Comparison of ENCODE assay signal across 17 mouse cellular contexts in the genomic region with DNA sequence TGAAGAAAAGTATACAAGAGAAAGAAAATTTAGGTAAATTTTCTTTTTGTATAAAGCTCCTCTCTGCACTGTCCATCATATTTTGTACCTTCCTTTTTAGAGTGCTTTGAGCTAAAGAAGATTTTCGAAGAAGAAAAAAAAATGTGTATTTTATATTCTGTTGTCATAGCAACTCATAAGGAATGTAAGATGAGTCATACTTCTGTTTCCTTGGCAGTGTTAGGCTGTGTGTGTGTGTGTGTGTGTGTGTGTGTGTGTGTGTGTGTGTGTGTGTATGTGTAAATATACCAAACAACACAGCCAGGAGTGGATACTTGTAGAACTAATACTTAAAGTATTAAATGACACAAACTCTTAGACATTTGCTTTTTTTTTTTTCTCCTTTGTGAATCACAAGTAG. TPM values are rescaled to one million over a fixed set of nuclear protein-coding genes. Genes with fewer than 3 reads are reported as not detected.
DNase-seq lines count a peak whose midpoint lies in the region; ATAC-seq and TF ChIP-seq lines count a peak whose summit lies in the region.
"Had no signal": no experiment of that assay in that cellular context is flagged by ENCODE, and none has a peak within 500 bp of the region (broad histone marks: within the 10 kb centered on the region; RNA-seq: fewer than 3 reads in every experiment).

No protein-coding gene starts in this region.

- TF ChIP-seq CTCF in gastrocnemius, adult 2 months (IDR thresholded peaks at IDR 0.05): no peak
- TF ChIP-seq CTCF in lung, embryonic 14.5 days (IDR thresholded peaks at IDR 0.05; ENCODE audit: low read depth): no peak
- TF ChIP-seq CTCF in lung, adult 2 months (IDR thresholded peaks at IDR 0.05; ENCODE audit: insufficient read depth, low read length): no peak

- H3K36me3 ChIP-seq in lung, embryonic 14.5 days (ENCODE audit: insufficient read depth): no peaks in the 10 kb centered on the region
- no peaks in the 10 kb centered on the region for H3K36me3 ChIP-seq in myocyte (ENCODE audit: control insufficient read depth, insufficient read depth)
- H3K36me3 ChIP-seq: intestine, embryonic 15.5 days had no signal

- 0 out of 2 replicates have a peak, but pooled peaks cover 3% of the 10 kb centered on the region for H3K9me3 ChIP-seq in lung, embryonic 14.5 days (ENCODE audit: low read depth, low read length)
- H3K9me3 ChIP-seq: intestine, embryonic 15.5 days had no signal

- no peaks in the 10 kb centered on the region for H3K27me3 ChIP-seq in lung, embryonic 14.5 days (ENCODE audit: insufficient read depth, low read length)
- H3K27me3 ChIP-seq in myocyte (ENCODE audit: control insufficient read depth, insufficient read depth, insufficient read length): no peaks in the 10 kb centered on the region
- H3K27me3 ChIP-seq: intestine, embryonic 15.5 days; neural tube, embryonic 15.5 days had no signal

- H3ac ChIP-seq in myocyte (ENCODE audit: control insufficient read depth, insufficient read length): no peak overlapping the region

- H3K4me1 ChIP-seq in lung, embryonic 14.5 days (ENCODE audit: insufficient read depth): no peaks in the 10 kb centered on the region
- no peaks in the 10 kb centered on the region for H3K4me1 ChIP-seq in lung, adult 2 months (ENCODE audit: control insufficient read depth, insufficient read depth, low read length)
- H3K4me1 ChIP-seq: intestine, embryonic 15.5 days; neural tube, embryonic 15.5 days had no signal

- ATAC-seq in lung, embryonic 14.5 days (ENCODE audit: insufficient read depth): no peak; the same call in 1 of the 2 replicates
- ATAC-seq: intestine, embryonic 15.5 days had no signal

- H3K4me3 ChIP-seq in gastrocnemius, adult 2 months: no peak overlapping the region
- H3K4me3 ChIP-seq in lung, embryonic 14.5 days (ENCODE audit: low read depth, low read length): no peak overlapping the region
- no peak overlapping the region for H3K4me3 ChIP-seq in lung, adult 2 months (replicated peaks; ENCODE audit: extremely low read depth, low read depth, low read length)
- no peak overlapping the region for H3K4me3 ChIP-seq in myocyte
- H3K4me3 ChIP-seq: intestine, embryonic 15.5 days; layer of hippocampus, adult 2 months; neural tube, embryonic 15.5 days had no signal

- WGBS in lung, embryonic 14.5 days: 27% methylated on average over 1 of the region's 1 CpGs
- 22% methylated on average over 1 of the region's 1 CpGs for WGBS in lung, adult 2 months

- no peak overlapping the region for H3K9ac ChIP-seq in lung, embryonic 14.5 days
- H3K9ac ChIP-seq: intestine, embryonic 15.5 days; neural tube, embryonic 15.5 days had no signal

- DNase-seq in gastrocnemius, adult 2 months: no peak
- no peak for DNase-seq in gastrocnemius, adult 8-10 months (ENCODE audit: low spot score in 2 of 2)
- DNase-seq in lung, embryonic 14.5 days: peak; percentile 6
- no peak for DNase-seq in lung, adult 2 months
- peak; percentile 76 for DNase-seq in Muller cell, postnatal 12 days (ENCODE audit: inconsistent ontology term)
- no peak for DNase-seq in embryo, embryonic 10.5 days (ENCODE audit: low spot score)
- no peak for DNase-seq in natural killer cell, adult 2 months (ENCODE audit: low spot score in 2 of 2)
- DNase-seq: liver; thymus, adult 18-20 months had no signal

- intact Hi-C loops in gastrocnemius, adult 2 months (cut with DNase I): loop anchor here (5.0 kb wide), 2 partner anchors 40 to 100 kb away; a partner anchor contains a TSS

- no peak for TF ChIP-seq POLR2A in lung, adult 2 months (IDR thresholded peaks at IDR 0.05; ENCODE audit: borderline replicate concordance, extremely low read depth, low read depth, low read length)
- no peak for TF ChIP-seq POLR2A in myocyte (IDR thresholded peaks at IDR 0.05; ENCODE audit: insufficient read length, low read depth)

- H3K4me2 ChIP-seq in lung, embryonic 14.5 days: no peak overlapping the region
- peak overlapping the region; percentile 69 for H3K4me2 ChIP-seq in myocyte (ENCODE audit: low read depth)
- H3K4me2 ChIP-seq: intestine, embryonic 15.5 days; neural tube, embryonic 15.5 days had no signal

- H3K27ac ChIP-seq in gastrocnemius, adult 2 months: peak overlapping the region; percentile 90
- no peak overlapping the region for H3K27ac ChIP-seq in lung, embryonic 14.5 days (ENCODE audit: low read depth)
- H3K27ac ChIP-seq: intestine, embryonic 15.5 days; layer of hippocampus, adult 2 months; neural tube, embryonic 15.5 days had no signal

- H3K79me2 ChIP-seq in myocyte (ENCODE audit: control insufficient read depth, insufficient read depth): no peaks in the 10 kb centered on the region

TF ChIP-seq in myocyte, 11 proteins besides CTCF, POLR2A, EP300 and RAD21:
- TF ChIP-seq MYOD1 (IDR thresholded peaks at IDR 0.05; ENCODE audit: control insufficient read depth in 1 of 3, insufficient read length in 2 of 3, low read depth in 2 of 3): no peak
- TF ChIP-seq MYOG (IDR thresholded peaks at IDR 0.05; ENCODE audit: control insufficient read depth in 1 of 3, insufficient read depth in 1 of 3, insufficient read length in 2 of 3, low read depth in 2 of 3): no peak
TF ChIP-seq in myocyte: peak in this region for 0.

RNA-seq across cellular contexts. Expression of a gene that starts 39.0 kb away (rescaled TPM):
- total RNA-seq in gastrocnemius, adult 2 months (2021): 10 to 100 TPM; 17.0 to 21.3 TPM
- 10 to 100 TPM; 16.7 to 20.6 (median 19.1) TPM for total RNA-seq in gastrocnemius, adult 8-10 months (2022)
- polyA plus RNA-seq in lung, embryonic 14.5 days (2014; fragmentation: Nextera tagmentation; extraction: Ambion mirVana): 2.5 and 2.9 TPM in 2 replicates
- 4.0 and 6.5 TPM in 2 replicates for polyA plus RNA-seq in lung, adult 2 months (2012; rRNA removed)
- 0.36 TPM for polyA plus RNA-seq in myocyte (2012; fragmentation: generic; extraction: Trizol)

RNA-seq across cellular contexts. Expression of a gene that starts 46.7 kb away (rescaled TPM):
- total RNA-seq in gastrocnemius, adult 2 months (2021): not detected
- under 1 TPM in 1 of 4 experiments, not detected in 3; 0.17 TPM for total RNA-seq in gastrocnemius, adult 8-10 months (2022)
- not detected in 2 replicates for polyA plus RNA-seq in lung, embryonic 14.5 days (2014; fragmentation: Nextera tagmentation; extraction: Ambion mirVana)
- not detected in 2 replicates for polyA plus RNA-seq in lung, adult 2 months (2012; rRNA removed)
- not detected for polyA plus RNA-seq in myocyte (2012; fragmentation: generic; extraction: Trizol)
- total RNA-seq: gastrocnemius, postnatal 4 days; megakaryocyte progenitor cell, adult 5-6 weeks had no signal
- polyA plus RNA-seq: heart, embryonic 16.5 days; intestine, embryonic 15.5 days; neural tube, embryonic 15.5 days; spleen, adult 2 months had no signal

Comparison
In these comparisons a context has a peak if more than half of its experiments do, and no peak if none do; other contexts are left out.
1. DNase-seq: peak in lung, embryonic 14.5 days (single experiment) and Muller cell, postnatal 12 days (single experiment); none in gastrocnemius, adult 2 months (single experiment), gastrocnemius, adult 8-10 months (0 of 2), lung, adult 2 months (single experiment), embryo, embryonic 10.5 days (single experiment) and natural killer cell, adult 2 months (0 of 2).